Comparison of ENCODE assay signal across 8 mouse cellular contexts in the genomic region with DNA sequence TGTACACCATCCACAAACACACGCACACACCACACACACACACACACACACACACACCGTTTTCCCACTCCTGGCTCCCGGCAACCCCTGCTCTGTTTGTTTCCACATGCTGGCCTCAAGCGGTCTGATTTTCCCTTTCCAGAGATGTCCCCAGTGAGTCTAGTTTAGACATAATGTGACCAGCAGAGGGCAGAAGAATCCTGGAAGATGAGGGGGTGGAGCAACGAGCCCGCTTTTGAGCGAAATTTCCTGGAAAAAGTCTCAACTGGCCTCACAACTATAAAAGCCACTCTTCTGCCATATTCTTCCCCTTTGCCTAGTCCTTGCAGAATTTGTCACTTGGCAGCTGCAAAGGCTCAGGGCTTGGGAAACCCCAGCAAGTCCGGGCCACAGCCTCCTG. TPM values are rescaled to one million over a fixed set of nuclear protein-coding genes. Genes with fewer than 3 reads are reported as not detected.
DNase-seq lines count a peak whose midpoint lies in the region; ATAC-seq lines count a peak whose summit lies in the region.

No protein-coding gene starts in this region.

- intact Hi-C loops in heart, postnatal 25 days (cut with DNase I) = loop anchor here (2.0 to 5.0 kb wide), 3 partner anchors 77 to 517 kb away; no protein-coding TSS in a partner anchor

- H3K27ac ChIP-seq in forebrain, embryonic 11.5 days (ENCODE audit: low read depth, low read length) = no peak overlapping the region
- H3K27ac ChIP-seq in hindbrain, embryonic 13.5 days = no peak overlapping the region
- H3K27ac ChIP-seq in stomach, embryonic 15.5 days = peak overlapping the region; percentile 78

- no peaks in the 10 kb centered on the region; the same call in 1 of the 2 replicates for H3K4me1 ChIP-seq in forebrain, embryonic 11.5 days (replicated peaks; ENCODE audit: control insufficient read depth, insufficient read depth, low read length)
- H3K4me1 ChIP-seq in hindbrain, embryonic 13.5 days (replicated peaks) = peaks cover 7% of the 10 kb centered on the region
- peaks cover 23% of the 10 kb centered on the region for H3K4me1 ChIP-seq in stomach, embryonic 15.5 days

- H3K4me2 ChIP-seq in forebrain, embryonic 11.5 days (ENCODE audit: low read depth, low read length, severe bottlenecking) = no peak overlapping the region
- no peak overlapping the region for H3K4me2 ChIP-seq in hindbrain, embryonic 13.5 days
- no peak overlapping the region for H3K4me2 ChIP-seq in stomach, embryonic 15.5 days

- H3K27me3 ChIP-seq in forebrain, embryonic 11.5 days (ENCODE audit: control insufficient read depth, insufficient read depth, low read length) = peaks cover 56% of the 10 kb centered on the region
- peaks cover 88% of the 10 kb centered on the region for H3K27me3 ChIP-seq in hindbrain, embryonic 13.5 days
- peaks cover 11% of the 10 kb centered on the region for H3K27me3 ChIP-seq in stomach, embryonic 15.5 days (replicated peaks)

- peak; percentile 63 to 82 for DNase-seq in heart, adult 18-20 months
- DNase-seq in heart, postnatal 25 days (ENCODE audit: low spot score) = no peak
- DNase-seq in brain, embryonic 18.5 days (ENCODE audit: low read depth, low spot score) = peak; percentile 50
- peak; percentile 74 for DNase-seq in forebrain, embryonic 11.5 days (ENCODE audit: low spot score)
- DNase-seq in layer of hippocampus, postnatal 10 days (ENCODE audit: low spot score in 2 of 2) = peak; percentile 64 to 69
- DNase-seq in mesoderm, embryonic 11.5 days (ENCODE audit: low read depth, low spot score) = peak; percentile 85

- H3K9me3 ChIP-seq in forebrain, embryonic 11.5 days (ENCODE audit: control insufficient read depth, low read length) = no peaks in the 10 kb centered on the region
- H3K9me3 ChIP-seq in hindbrain, embryonic 13.5 days = no peaks in the 10 kb centered on the region
- H3K9me3 ChIP-seq in stomach, embryonic 15.5 days = no peaks in the 10 kb centered on the region

- no peak for ATAC-seq in forebrain, embryonic 11.5 days (replicated peaks; ENCODE audit: low FRiP score)
- peak; percentile 48; the same call in 1 of the 2 replicates for ATAC-seq in hindbrain, embryonic 13.5 days (ENCODE audit: low FRiP score)
- ATAC-seq in stomach, embryonic 15.5 days (ENCODE audit: insufficient read depth, low FRiP score, low read depth) = peak; percentile 32; the same call in 1 of the 2 replicates

- no peaks in the 10 kb centered on the region for H3K36me3 ChIP-seq in forebrain, embryonic 11.5 days (ENCODE audit: control insufficient read depth, insufficient read depth, low read length)
- H3K36me3 ChIP-seq in hindbrain, embryonic 13.5 days = no peaks in the 10 kb centered on the region
- no peaks in the 10 kb centered on the region for H3K36me3 ChIP-seq in stomach, embryonic 15.5 days

- no peak overlapping the region for H3K9ac ChIP-seq in forebrain, embryonic 11.5 days (ENCODE audit: low read length)
- H3K9ac ChIP-seq in hindbrain, embryonic 13.5 days = no peak overlapping the region
- H3K9ac ChIP-seq in stomach, embryonic 15.5 days = no peak overlapping the region

- WGBS in forebrain, embryonic 11.5 days = 1% methylated on average over 8 of the region's 8 CpGs
- 3% methylated on average over 8 of the region's 8 CpGs for WGBS in hindbrain, embryonic 13.5 days
- 1% methylated on average over 8 of the region's 8 CpGs for WGBS in stomach, embryonic 15.5 days

- H3K4me3 ChIP-seq in forebrain, embryonic 11.5 days (ENCODE audit: low read depth, low read length) = no peak overlapping the region
- no peak overlapping the region for H3K4me3 ChIP-seq in hindbrain, embryonic 13.5 days
- no peak overlapping the region for H3K4me3 ChIP-seq in stomach, embryonic 15.5 days (replicated peaks)

RNA-seq across cellular contexts. Expression of a gene that starts 7.2 kb away (rescaled TPM):
- total RNA-seq in heart, adult 18-20 months (2021) = not detected
- total RNA-seq in heart, postnatal 25 days (2021) = not detected
- polyA plus RNA-seq in forebrain, embryonic 11.5 days (2014; fragmentation: Nextera tagmentation; extraction: Ambion mirVana) = 1.0 and 1.4 TPM in 2 replicates
- polyA plus RNA-seq in hindbrain, embryonic 13.5 days (2015; fragmentation: Nextera tagmentation; extraction: Ambion mirVana) = 0.87 TPM in 1 of 2 replicates, not detected in the other
- total RNA-seq in layer of hippocampus, postnatal 10 days (2021) = not detected
- polyA plus RNA-seq in stomach, embryonic 15.5 days (2015; fragmentation: Nextera tagmentation; extraction: Ambion mirVana) = 173 and 204 TPM in 2 replicates

RNA-seq across cellular contexts. Expression of a gene that starts 30.2 kb away (rescaled TPM):
- total RNA-seq in heart, adult 18-20 months (2021) = 1 to 10 TPM; 5.0 to 6.4 TPM
- 1 to 10 TPM; 4.6 to 6.0 TPM for total RNA-seq in heart, postnatal 25 days (2021)
- polyA plus RNA-seq in forebrain, embryonic 11.5 days (2014; fragmentation: Nextera tagmentation; extraction: Ambion mirVana) = 16.1 and 18.0 TPM in 2 replicates
- 15.1 and 15.9 TPM in 2 replicates for polyA plus RNA-seq in hindbrain, embryonic 13.5 days (2015; fragmentation: Nextera tagmentation; extraction: Ambion mirVana)
- total RNA-seq in layer of hippocampus, postnatal 10 days (2021) = 10 to 100 TPM; 27.8 to 28.8 TPM
- polyA plus RNA-seq in stomach, embryonic 15.5 days (2015; fragmentation: Nextera tagmentation; extraction: Ambion mirVana) = 8.2 and 9.1 TPM in 2 replicates
